Mouse (Mus musculus): ENCODE measurements around the gene Top3a. TPM values are rescaled to one million over a fixed set of nuclear protein-coding genes. Genes with fewer than 3 reads are reported as not detected.

Top3a gene
- polyA plus RNA-seq, 1 experiment from 2014 or later = 13.5 TPM

Small RNA genes within 50 kb of the gene (microRNA-seq; reads per million reads assigned to microRNA genes)
- gene Mir5100 (ENCODE audit: borderline number of aligned reads) = 6.7 reads per million, percentile 11 among the genes with 10 or more reads in this experiment

Other genes starting within 250 kb of the Top3a start
- 31.8 and 41.4 TPM in 2 replicates for gene Alkbh5, start 241.0 kb downstream of the Top3a start, polyA plus RNA-seq (2015; fragmentation: Nextera tagmentation; extraction: Ambion mirVana)
- gene Llgl1, start 77.6 kb downstream of the Top3a start, polyA plus RNA-seq (2015; fragmentation: Nextera tagmentation; extraction: Ambion mirVana) = 27.0 and 29.0 TPM in 2 replicates
- gene Flii, start 50.1 kb downstream of the Top3a start, polyA plus RNA-seq (2015; fragmentation: Nextera tagmentation; extraction: Ambion mirVana) = 72.6 and 78.7 TPM in 2 replicates
- gene Mief2, start 49.0 kb downstream of the Top3a start, polyA plus RNA-seq (2015; fragmentation: Nextera tagmentation; extraction: Ambion mirVana) = 10.3 and 11.0 TPM in 2 replicates
- 4.7 TPM in 2 replicates for gene Smcr8, start 159 bp upstream of the Top3a start, polyA plus RNA-seq (2015; fragmentation: Nextera tagmentation; extraction: Ambion mirVana)
- gene Shmt1, start 34.4 kb upstream of the Top3a start, polyA plus RNA-seq (2015; fragmentation: Nextera tagmentation; extraction: Ambion mirVana) = 63.4 and 67.0 TPM in 2 replicates
- 32.2 and 33.2 TPM in 2 replicates for gene Dhrs7b, start 53.3 kb upstream of the Top3a start, polyA plus RNA-seq (2015; fragmentation: Nextera tagmentation; extraction: Ambion mirVana)
- gene Tmem11, start 101.9 kb upstream of the Top3a start, polyA plus RNA-seq (2015; fragmentation: Nextera tagmentation; extraction: Ambion mirVana) = 46.0 and 52.0 TPM in 2 replicates
- 11.9 and 15.0 TPM in 2 replicates for gene Natd1, start 137.4 kb upstream of the Top3a start, polyA plus RNA-seq (2015; fragmentation: Nextera tagmentation; extraction: Ambion mirVana)
- 70.5 and 73.5 TPM in 2 replicates for gene Map2k3, start 154.7 kb upstream of the Top3a start, polyA plus RNA-seq (2015; fragmentation: Nextera tagmentation; extraction: Ambion mirVana)
- 0.05 and 0.10 TPM in 2 replicates for gene Kcnj12, start 245.2 kb upstream of the Top3a start, polyA plus RNA-seq (2015; fragmentation: Nextera tagmentation; extraction: Ambion mirVana)

Measured in thymus, postnatal 0 days (tissue).